Mouse (Mus musculus) gastrocnemius, adult 2 months (tissue): ENCODE results near the gene Cdc6. TPM values are rescaled to one million over a fixed set of nuclear protein-coding genes. Genes with fewer than 3 reads are reported as not detected.

ENCODE experiments used
- DNase-seq: peaks from one replicate; pipeline ENCODE4 v3.0.0; 2022
- H3K27ac ChIP-seq: fragments of 200-600 bp; 2 replicates; pipeline ENCODE4 v1.8.1; 2022; ENCODE audit warnings: mild to moderate bottlenecking
- H3K4me3 ChIP-seq: fragments of 200-600 bp; 2 replicates; pipeline ENCODE4 v1.8.1; 2022; ENCODE audit warnings: mild to moderate bottlenecking, moderate library complexity
- CTCF ChIP-seq: fragments of 200-600 bp; IDR thresholded peaks from 2 replicates; pipeline ENCODE4 v1.8.1; 2022; ENCODE audit warnings: antibody characterized with exemption, mild to moderate bottlenecking, moderate library complexity
- intact Hi-C: fragments of 180-260 bp; cut with DNase I; formaldehyde crosslinking; loops from one replicate; pipeline ENCODE4 v1.15.1; 2025
- total RNA-seq, 2 experiments: library from RNA; stranded (reverse); gene quantifications; 2 replicates each; pipeline ENCODE4 v1.2.3; 2021

Cdc6 gene
- total RNA-seq, 2 experiments from 2014 or later = 0.11 TPM; not detected in 1

- Histone ChIP-seq H3K27ac (no peak overlapping the region), H3K4me3 (no peak overlapping the region)
- no peak for DNase-seq
- intact Hi-C loops = no loop called here
- no peak for TF ChIP-seq CTCF
Measured at GRCm38 (mm10) chr11:98887703-98888102, 19.9 kb upstream of the Cdc6 start.

- no peak for TF ChIP-seq CTCF
- DNase-seq = no peak
- no peak overlapping the region for H3K4me3 ChIP-seq
- intact Hi-C loops = no loop called here
- H3K27ac ChIP-seq = no peak overlapping the region
Measured at GRCm38 (mm10) chr11:98889077-98889476, 18.5 kb upstream of the Cdc6 start.

GRCm38 (mm10) chr11:98889977-98890376 is 17.6 kb upstream of the Cdc6 start:
- Histone ChIP-seq H3K4me3 (no peak overlapping the region), H3K27ac (no peak overlapping the region)
- no peak for DNase-seq
- TF ChIP-seq CTCF = no peak
- intact Hi-C loops = no loop called here

- no peak overlapping the region for H3K4me3 ChIP-seq
- intact Hi-C loops = no loop called here
Measured at GRCm38 (mm10) chr11:98892426-98892825, 15.2 kb upstream of the Cdc6 start.

GRCm38 (mm10) chr11:98900529-98901125 is 7.0 kb upstream of the Cdc6 start:
- Histone ChIP-seq H3K27ac (no peak overlapping the region; the same call in 1 of the 2 replicates), H3K4me3 (peak overlapping the region; percentile 16)
- intact Hi-C loops = no loop called here
- DNase-seq = no peak
- TF ChIP-seq CTCF = no peak

More at GRCm38 (mm10) chr11:98892426-98892825, 15.2 kb upstream of the Cdc6 start:
- TF ChIP-seq CTCF = no peak
- H3K27ac ChIP-seq = no peak overlapping the region
- no peak for DNase-seq

GRCm38 (mm10) chr11:98902621-98903245 is 4.9 kb upstream of the Cdc6 start:
- Histone ChIP-seq H3K27ac (no peak overlapping the region), H3K4me3 (no peak overlapping the region)
- intact Hi-C loops = no loop called here
- no peak for TF ChIP-seq CTCF
- no peak for DNase-seq

GRCm38 (mm10) chr11:98904577-98904976 is 3.0 kb upstream of the Cdc6 start:
- H3K27ac ChIP-seq = no peak overlapping the region

GRCm38 (mm10) chr11:98905033-98905432 is 2.6 kb upstream of the Cdc6 start:
- Histone ChIP-seq H3K4me3 (no peak overlapping the region), H3K27ac (peak overlapping the region; percentile 51)
- intact Hi-C loops = no loop called here
- DNase-seq = no peak
- no peak for TF ChIP-seq CTCF

More at GRCm38 (mm10) chr11:98904577-98904976, 3.0 kb upstream of the Cdc6 start:
- no peak for DNase-seq
- intact Hi-C loops = no loop called here
- no peak for TF ChIP-seq CTCF
- no peak overlapping the region for H3K4me3 ChIP-seq

GRCm38 (mm10) chr11:98905583-98905982 is 2.0 kb upstream of the Cdc6 start:
- TF ChIP-seq CTCF = no peak
- Histone ChIP-seq H3K4me3 (no peak overlapping the region), H3K27ac (peak overlapping the region; percentile 51)
- no peak for DNase-seq
- intact Hi-C loops = no loop called here

- Histone ChIP-seq H3K27ac (peak overlapping the region; percentile 62; the same call in 1 of the 2 replicates), H3K4me3 (peak overlapping the region; percentile 70)
- no peak for DNase-seq
- intact Hi-C loops = no loop called here
- no peak for TF ChIP-seq CTCF
Measured at GRCm38 (mm10) chr11:98907063-98907436, 551 bp upstream of the Cdc6 start.

- DNase-seq = peak; percentile 79
- peak; percentile 79 for TF ChIP-seq CTCF
- Histone ChIP-seq H3K27ac (no peak overlapping the region), H3K4me3 (no peak overlapping the region)
- intact Hi-C loops = loop anchor here (5.0 kb wide), 1 partner anchor 207 kb away; the partner anchor contains the start of gene Csf3
Measured at GRCm38 (mm10) chr11:98909654-98910053, 2.1 kb downstream of the Cdc6 start.

- Histone ChIP-seq H3K4me3 (no peak overlapping the region), H3K27ac (no peak overlapping the region)
- DNase-seq = peak; percentile 57
- no peak for TF ChIP-seq CTCF
- intact Hi-C loops = loop anchor here (5.0 kb wide), 1 partner anchor 208 kb away; the partner anchor contains the start of gene Csf3
Measured at GRCm38 (mm10) chr11:98910415-98910814, 2.8 kb downstream of the Cdc6 start.

GRCm38 (mm10) chr11:98911498-98911897 is 3.9 kb downstream of the Cdc6 start:
- DNase-seq = no peak
- no peak overlapping the region for H3K4me3 ChIP-seq
- TF ChIP-seq CTCF = no peak
- intact Hi-C loops = loop anchor here (5.0 kb wide), 1 partner anchor 209 kb away; the partner anchor contains the start of gene Csf3
- H3K27ac ChIP-seq = no peak overlapping the region
